Mouse (Mus musculus) heart, postnatal 36 days (tissue): ENCODE data around the gene Casq2. TPM values are rescaled to one million over a fixed set of nuclear protein-coding genes. Genes with fewer than 3 reads are reported as not detected.

Experiments used
- DNase-seq, 2 experiments: peaks; one replicate each; pipeline ENCODE4 v3.0.0; 2021 to 2022
- intact Hi-C: fragments of 180-260 bp; cut with DNase I; formaldehyde crosslinking; loops from one replicate; pipeline ENCODE4 v1.15.1; 2025
- total RNA-seq, 2 experiments: library from RNA; stranded (reverse); gene quantifications; 2 replicates each; pipeline ENCODE4 v1.2.3; 2021

Gene Casq2
- total RNA-seq, 2 experiments from 2014 or later = 876 to 1,038 TPM

- no peak for DNase-seq
- intact Hi-C loops = no loop called here
These were observed 98.5 kb downstream of the Casq2 start for GRCm38 (mm10) chr3:102184721-102185120.

GRCm38 (mm10) chr3:102187401-102187800 lies 101.2 kb downstream of the Casq2 start:
- no peak for DNase-seq
- intact Hi-C loops = no loop called here

GRCm38 (mm10) chr3:102188972-102189371 lies 102.8 kb downstream of the Casq2 start:
- intact Hi-C loops = no loop called here
- DNase-seq = no peak

DNA sequence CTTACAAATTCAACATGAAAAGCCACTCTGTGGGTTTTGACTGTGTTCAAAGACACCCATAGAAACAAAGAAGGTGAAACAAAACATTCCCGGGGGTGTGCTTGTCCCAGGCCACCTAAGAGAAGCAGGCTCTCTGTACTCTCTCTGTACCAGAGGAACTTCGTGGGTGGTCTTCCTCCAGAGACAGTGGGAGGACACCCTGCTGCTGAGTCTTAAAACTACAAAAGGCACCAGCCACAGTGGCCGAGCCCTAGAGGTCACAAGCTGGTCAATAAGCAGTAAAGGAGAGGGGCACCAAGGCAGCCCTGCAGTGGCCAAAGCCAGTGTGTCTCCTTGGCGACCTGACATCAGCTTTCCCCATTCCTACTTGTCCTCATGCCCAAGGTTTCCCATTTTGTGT lies 103.8 kb downstream of the Casq2 start:
- intact Hi-C loops = no loop called here
- no peak for DNase-seq

DNA sequence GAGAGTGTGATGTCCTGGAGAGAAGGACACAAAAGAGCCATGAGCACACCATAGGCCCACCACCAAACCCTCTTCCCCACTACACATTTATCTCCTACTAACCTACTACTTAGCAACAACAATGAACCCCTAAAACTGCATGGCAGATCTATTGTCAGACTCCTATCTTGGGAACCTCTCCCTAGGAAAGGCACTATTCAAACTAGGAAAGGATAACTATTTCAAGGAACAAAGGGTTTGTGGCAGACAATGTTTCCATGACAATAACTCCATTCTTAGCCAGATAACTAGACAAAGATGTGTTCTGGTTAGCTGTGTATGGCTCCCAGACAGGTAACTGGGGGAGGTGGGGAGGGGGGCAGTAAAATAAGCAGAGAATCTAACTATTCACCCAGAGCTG lies 104.4 kb downstream of the Casq2 start:
- intact Hi-C loops = no loop called here

DNA sequence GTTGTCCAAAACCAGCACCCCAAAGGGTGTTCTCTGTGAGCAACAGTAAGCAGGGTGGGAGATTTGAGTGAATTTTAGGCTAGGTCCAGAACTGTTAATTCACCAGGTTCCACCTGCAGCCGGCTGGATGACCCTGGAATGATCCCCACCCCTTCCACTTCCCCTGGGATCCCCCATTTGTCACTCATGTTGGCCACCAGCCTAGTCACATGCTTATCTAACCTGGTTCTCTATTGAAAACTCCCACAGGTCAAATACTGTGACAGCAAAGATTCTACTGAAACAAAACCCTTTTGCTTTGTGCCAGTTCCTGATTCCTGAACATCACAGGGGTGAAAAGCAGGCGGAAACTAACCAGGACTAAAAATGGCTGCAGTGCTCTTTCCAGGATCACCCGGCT lies 105.4 kb downstream of the Casq2 start:
- no peak for DNase-seq
- intact Hi-C loops = no loop called here

More for the DNA sequence above, 104.4 kb downstream of the Casq2 start:
- no peak for DNase-seq

DNA sequence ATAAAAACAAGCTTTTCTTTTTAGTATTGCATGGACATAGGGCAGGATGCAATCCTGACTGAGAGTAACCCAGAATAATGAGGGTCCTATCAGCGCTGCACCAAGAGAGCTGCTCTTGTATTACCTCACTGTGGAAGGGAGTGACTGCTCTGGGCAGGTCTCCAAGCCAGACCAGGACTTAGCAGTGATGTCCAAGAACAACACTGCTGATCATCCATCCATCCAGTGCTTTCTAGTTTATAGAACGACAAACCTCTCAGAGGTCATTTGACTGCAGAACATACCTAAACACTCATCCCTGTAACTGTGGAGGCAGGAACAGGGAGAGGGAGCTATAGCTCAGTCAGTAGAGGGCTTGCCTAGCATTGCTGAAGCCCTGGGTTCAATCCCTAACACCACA lies 106.4 kb downstream of the Casq2 start:
- DNase-seq = peak; percentile 42 to 50
- intact Hi-C loops = no loop called here

- intact Hi-C loops = no loop called here
- DNase-seq = peak in 1 of 2 experiments; percentile 37
These were observed 107.5 kb downstream of the Casq2 start for GRCm38 (mm10) chr3:102193488-102194290.

- no peak for DNase-seq
- intact Hi-C loops = loop anchor here (5.0 kb wide), 1 partner anchor 37 kb away; no protein-coding TSS in a partner anchor
These were observed 108.3 kb downstream of the Casq2 start for GRCm38 (mm10) chr3:102194291-102195051.

GRCm38 (mm10) chr3:102195762-102196161 lies 109.5 kb downstream of the Casq2 start:
- intact Hi-C loops = loop anchor here (5.0 kb wide), 1 partner anchor 38 kb away; no protein-coding TSS in a partner anchor
- no peak for DNase-seq

Other genes starting within 250 kb of the Casq2 start
- not detected for gene Mab21l3, start 237.5 kb upstream of the Casq2 start, total RNA-seq
- 1 to 10 TPM; 2.5 to 2.8 TPM for gene Slc22a15, start 162.0 kb upstream of the Casq2 start, total RNA-seq
- not detected for gene Nhlh2, start 76.3 kb upstream of the Casq2 start, total RNA-seq
- 10 to 100 TPM; 10.8 to 14.2 TPM for gene Vangl1, start 118.3 kb downstream of the Casq2 start, total RNA-seq